Mouse (Mus musculus): ENCODE measurements around the gene Dcaf6.

Gene Dcaf6

GRCm38 (mm10) chr1:165327831-165328230 is 132.4 kb downstream of the Dcaf6 start:
- no peak for ATAC-seq (ENCODE audit: insufficient number of reproducible peaks, low FRiP score, low TSS enrichment)

GRCm38 (mm10) chr1:165327370-165327769 is 132.9 kb downstream of the Dcaf6 start:
- ATAC-seq (ENCODE audit: insufficient number of reproducible peaks, low FRiP score, low TSS enrichment), result no peak

- ATAC-seq (ENCODE audit: insufficient number of reproducible peaks, low FRiP score, low TSS enrichment), result no peak
Measured at GRCm38 (mm10) chr1:165322934-165323333, 137.3 kb downstream of the Dcaf6 start.

- no peak for ATAC-seq (ENCODE audit: insufficient number of reproducible peaks, low FRiP score, low TSS enrichment)
Measured at GRCm38 (mm10) chr1:165321891-165322290, 138.4 kb downstream of the Dcaf6 start.

GRCm38 (mm10) chr1:165321393-165321861 is 138.8 kb downstream of the Dcaf6 start:
- no peak for ATAC-seq (ENCODE audit: insufficient number of reproducible peaks, low FRiP score, low TSS enrichment)

- peak; percentile 82 for ATAC-seq (ENCODE audit: insufficient number of reproducible peaks, low FRiP score, low TSS enrichment)
Measured at GRCm38 (mm10) chr1:165320141-165320934, 139.9 kb downstream of the Dcaf6 start.

GRCm38 (mm10) chr1:165316361-165316760 is 143.9 kb downstream of the Dcaf6 start:
- no peak for ATAC-seq (ENCODE audit: insufficient number of reproducible peaks, low FRiP score, low TSS enrichment)

GRCm38 (mm10) chr1:165308180-165308579 is 152.1 kb downstream of the Dcaf6 start:
- no peak for ATAC-seq (ENCODE audit: insufficient number of reproducible peaks, low FRiP score, low TSS enrichment)

- ATAC-seq (ENCODE audit: insufficient number of reproducible peaks, low FRiP score, low TSS enrichment), result no peak
Measured at GRCm38 (mm10) chr1:165304341-165304740, 155.9 kb downstream of the Dcaf6 start.

- no peak for ATAC-seq (ENCODE audit: insufficient number of reproducible peaks, low FRiP score, low TSS enrichment)
Measured at GRCm38 (mm10) chr1:165303209-165303608, 157.1 kb downstream of the Dcaf6 start.

- ATAC-seq (ENCODE audit: insufficient number of reproducible peaks, low FRiP score, low TSS enrichment), result no peak
Measured at GRCm38 (mm10) chr1:165302455-165303208, 157.6 kb downstream of the Dcaf6 start.

GRCm38 (mm10) chr1:165301567-165301966 is 158.7 kb downstream of the Dcaf6 start:
- no peak for ATAC-seq (ENCODE audit: insufficient number of reproducible peaks, low FRiP score, low TSS enrichment)

- ATAC-seq (ENCODE audit: insufficient number of reproducible peaks, low FRiP score, low TSS enrichment), result no peak
Measured at GRCm38 (mm10) chr1:165301108-165301507, 159.2 kb downstream of the Dcaf6 start.

GRCm38 (mm10) chr1:165295489-165295888 is 164.8 kb downstream of the Dcaf6 start, which contains the start of gene Gpr161:
TSS of gene Gpr161 (plus strand) at chr1:165295789.
- no peak for ATAC-seq (ENCODE audit: insufficient number of reproducible peaks, low FRiP score, low TSS enrichment)

- no peak for ATAC-seq (ENCODE audit: insufficient number of reproducible peaks, low FRiP score, low TSS enrichment)
Measured at GRCm38 (mm10) chr1:165291606-165292005, 168.7 kb downstream of the Dcaf6 start.

- no peak for ATAC-seq (ENCODE audit: insufficient number of reproducible peaks, low FRiP score, low TSS enrichment)
Measured at GRCm38 (mm10) chr1:165289831-165290230, 170.4 kb downstream of the Dcaf6 start.

- ATAC-seq (ENCODE audit: insufficient number of reproducible peaks, low FRiP score, low TSS enrichment), result no peak
Measured at GRCm38 (mm10) chr1:165288165-165288564, 172.1 kb downstream of the Dcaf6 start.

GRCm38 (mm10) chr1:165284096-165284495 is 176.2 kb downstream of the Dcaf6 start:
- no peak for ATAC-seq (ENCODE audit: insufficient number of reproducible peaks, low FRiP score, low TSS enrichment)

GRCm38 (mm10) chr1:165282967-165283345 is 177.3 kb downstream of the Dcaf6 start:
- ATAC-seq (ENCODE audit: insufficient number of reproducible peaks, low FRiP score, low TSS enrichment), result no peak

GRCm38 (mm10) chr1:165282222-165282966 is 177.9 kb downstream of the Dcaf6 start:
- ATAC-seq (ENCODE audit: insufficient number of reproducible peaks, low FRiP score, low TSS enrichment), result 0 out of 2 replicates have a peak, but pooled peaks have one; percentile 21
